Mouse (Mus musculus) erythroid progenitor cell, adult 5-6 weeks (primary cell): ENCODE measurements at regions not wholly inside any gene's neighbourhood (a gene's known extent, or its start where the extent isn't known, plus 50 kb on each side); places are given as distances from the start of the nearest gene placed in this dataset.
"Not testable (repeated sequence)": the region's sequence is repeated elsewhere in the genome, so short reads cannot be mapped to it uniquely, and the experiment has no call there.

ENCODE experiments used
- ATAC-seq: replicated peaks from 2 replicates; pipeline ENCODE4 v1.8.0; 2016; ENCODE audit warnings: moderate number of reproducible peaks, mild to moderate bottlenecking, moderate TSS enrichment, inconsistent platforms; ENCODE audit not compliant: poor library complexity, low FRiP score, severe bottlenecking

GRCm38 (mm10) chr1:35882101-35882500 lies 186.1 kb upstream of the Hs6st1 start:
- no peak for ATAC-seq

DNA sequence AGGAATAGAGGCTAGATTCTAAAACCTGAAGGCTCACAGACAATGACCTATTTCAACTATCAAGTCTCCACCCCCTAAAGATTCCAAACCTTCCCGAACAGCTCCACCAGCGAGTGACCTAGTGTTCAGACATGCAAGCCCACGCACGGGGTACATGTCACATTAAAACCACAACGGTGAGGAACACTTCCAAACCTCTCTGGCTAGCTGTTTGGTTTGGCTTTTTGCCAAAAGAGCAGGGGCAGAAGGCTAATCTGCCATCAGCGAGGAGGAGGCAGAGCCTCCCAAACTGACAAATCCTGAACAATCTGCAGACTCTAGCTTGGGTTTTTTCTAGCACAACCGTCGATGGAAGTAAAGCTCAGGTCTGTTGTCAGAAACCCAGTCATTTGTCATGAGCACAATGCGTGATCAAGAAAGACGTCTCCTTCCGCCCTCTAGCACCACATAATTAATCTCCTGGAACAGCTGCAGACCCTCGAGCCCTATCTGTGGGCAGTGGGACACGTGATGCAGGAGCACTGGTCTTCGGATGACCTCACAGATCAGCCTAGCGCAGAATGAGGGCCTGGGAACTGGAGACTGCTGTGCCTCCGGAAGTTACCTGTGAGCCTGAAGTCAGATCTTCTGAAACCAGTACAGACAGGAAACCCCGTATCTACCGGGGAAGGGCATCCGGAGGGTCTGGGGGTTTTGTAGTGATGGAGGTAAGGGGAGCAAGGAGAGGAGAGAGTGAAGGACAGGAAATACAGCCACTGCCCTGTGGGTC lies 178.3 kb upstream of the Hs6st1 start:
- no peak for ATAC-seq

GRCm38 (mm10) chr1:35890500-35890900 lies 177.7 kb upstream of the Hs6st1 start:
- ATAC-seq: no peak

GRCm38 (mm10) chr1:35899536-35899935 lies 168.7 kb upstream of the Hs6st1 start:
- ATAC-seq: no peak

GRCm38 (mm10) chr1:35904001-35904547 lies 164.1 kb upstream of the Hs6st1 start:
- ATAC-seq: no peak

GRCm38 (mm10) chr1:35913551-35913950 lies 154.6 kb upstream of the Hs6st1 start:
- ATAC-seq: no peak

DNA sequence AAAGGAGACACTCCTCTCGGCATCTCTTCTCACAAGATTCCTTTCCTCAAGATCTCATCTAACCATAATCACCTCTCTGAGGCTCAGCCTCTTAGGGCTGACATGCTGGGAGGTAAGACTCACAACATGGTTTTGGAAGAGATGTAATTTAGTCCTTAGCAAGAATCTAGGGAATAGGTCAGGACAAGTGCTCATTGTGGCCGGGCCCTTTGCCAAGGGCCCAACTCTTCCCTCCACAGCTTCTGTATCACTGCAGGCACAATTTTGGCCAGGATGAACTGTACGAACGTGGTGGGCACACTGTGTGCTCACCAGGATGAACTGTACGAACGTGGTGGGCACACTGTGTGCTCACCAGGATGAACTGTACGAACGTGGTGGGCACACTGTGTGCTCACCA lies 154.0 kb upstream of the Hs6st1 start:
- not testable (repeated sequence) for ATAC-seq

- no peak for ATAC-seq
These were observed 152.7 kb upstream of the Hs6st1 start for GRCm38 (mm10) chr1:35915526-35915925.

- no peak for ATAC-seq
These were observed 148.1 kb upstream of the Hs6st1 start for GRCm38 (mm10) chr1:35919840-35920734.

- ATAC-seq: no peak
These were observed 143.4 kb upstream of the Hs6st1 start for GRCm38 (mm10) chr1:35924796-35925195.

DNA sequence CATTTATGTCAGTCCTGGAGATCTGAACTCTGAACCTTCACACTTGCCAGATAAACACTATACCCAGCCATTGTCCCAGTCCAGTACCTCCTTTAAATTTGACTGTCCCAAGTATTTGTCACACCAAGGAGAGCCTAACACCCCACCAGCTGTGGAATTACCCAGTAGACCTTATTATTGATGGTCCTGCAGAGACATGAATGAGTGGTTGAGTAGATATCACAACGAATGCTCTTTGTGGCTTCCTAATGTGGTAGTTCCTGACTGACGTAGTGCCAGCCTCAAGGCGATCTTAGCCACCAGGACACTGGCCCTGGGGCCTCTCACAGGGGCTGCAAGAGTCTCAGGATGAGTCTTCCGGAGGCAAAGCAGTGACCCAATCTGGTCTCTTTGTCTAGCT lies 142.9 kb upstream of the Hs6st1 start:
- ATAC-seq: no peak

DNA sequence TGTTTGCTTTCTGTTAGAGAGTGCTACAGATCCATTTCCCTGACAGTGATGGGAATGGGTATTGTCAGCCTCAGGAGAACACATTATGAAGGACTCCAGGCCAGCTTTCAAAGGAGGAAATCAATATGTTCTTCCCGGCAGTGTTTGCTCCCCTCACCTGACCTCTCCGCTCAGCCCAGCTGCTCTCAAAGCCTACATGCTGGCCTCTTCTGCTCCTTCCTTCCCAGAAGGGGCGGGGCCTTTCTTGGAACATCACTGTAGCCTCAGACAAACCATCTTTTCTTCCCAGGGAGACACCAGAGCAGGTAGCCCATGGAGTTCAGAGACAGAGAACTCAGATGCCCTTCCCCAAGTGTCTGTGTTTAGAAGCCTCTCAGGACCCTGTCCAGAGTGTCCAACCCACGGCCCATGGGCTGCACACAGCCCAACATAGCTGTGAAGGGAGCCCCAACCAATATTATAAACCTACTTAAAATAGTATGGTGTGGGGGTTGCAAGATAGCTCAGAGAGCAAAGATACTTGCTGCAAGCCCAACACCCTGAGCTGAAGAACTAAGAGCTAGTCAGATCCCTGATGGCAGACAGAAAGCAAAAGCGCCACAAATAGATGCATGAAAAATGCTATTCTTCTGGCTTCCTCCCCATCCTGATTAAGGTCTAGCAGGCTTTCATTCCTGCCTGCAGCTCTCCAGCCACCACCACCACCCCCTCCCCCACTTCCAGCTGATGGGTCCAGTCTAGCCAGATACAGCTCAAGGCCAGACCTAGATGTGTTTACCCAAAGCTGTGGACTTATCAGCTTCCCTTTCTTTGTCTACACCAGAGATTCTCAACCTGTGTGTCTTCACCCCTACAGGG lies 141.8 kb upstream of the Hs6st1 start:
- ATAC-seq: no peak

DNA sequence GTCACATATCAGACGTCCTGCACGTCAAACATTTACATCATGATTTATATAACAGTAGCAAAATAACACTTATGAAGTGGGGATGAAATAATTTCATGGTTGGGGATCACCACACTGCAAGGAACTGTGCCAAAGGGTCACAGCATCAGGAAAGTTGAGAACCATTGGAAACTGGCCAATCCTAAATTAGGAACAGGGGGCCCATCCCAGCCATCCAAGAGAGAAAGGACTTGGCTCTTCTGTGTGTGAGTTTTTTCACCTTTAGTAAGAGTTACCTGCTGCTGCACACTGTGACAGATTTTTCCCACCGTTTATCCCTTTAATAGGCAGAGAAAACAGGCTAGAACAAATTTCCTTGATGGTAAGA lies 141.2 kb upstream of the Hs6st1 start:
- no peak for ATAC-seq

DNA sequence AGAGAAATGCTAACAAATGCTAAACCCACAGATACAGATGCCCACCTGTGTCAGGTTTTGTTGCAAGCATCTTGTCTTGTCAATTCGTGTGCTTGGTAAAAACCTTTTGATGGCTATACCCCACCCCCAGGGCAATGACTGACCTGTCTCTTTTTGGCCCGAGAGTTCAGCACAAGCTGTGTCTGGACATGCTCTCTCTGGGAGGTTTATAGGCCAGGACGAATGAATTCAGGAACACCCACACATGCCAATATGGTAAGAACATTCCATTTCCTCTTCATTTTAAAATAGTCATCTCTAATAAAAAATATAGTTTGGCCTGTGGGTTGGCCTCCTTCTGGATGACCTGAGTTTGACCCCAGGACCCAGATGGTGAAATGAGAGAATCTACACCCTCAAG lies 137.8 kb upstream of the Hs6st1 start:
- ATAC-seq: no peak

DNA sequence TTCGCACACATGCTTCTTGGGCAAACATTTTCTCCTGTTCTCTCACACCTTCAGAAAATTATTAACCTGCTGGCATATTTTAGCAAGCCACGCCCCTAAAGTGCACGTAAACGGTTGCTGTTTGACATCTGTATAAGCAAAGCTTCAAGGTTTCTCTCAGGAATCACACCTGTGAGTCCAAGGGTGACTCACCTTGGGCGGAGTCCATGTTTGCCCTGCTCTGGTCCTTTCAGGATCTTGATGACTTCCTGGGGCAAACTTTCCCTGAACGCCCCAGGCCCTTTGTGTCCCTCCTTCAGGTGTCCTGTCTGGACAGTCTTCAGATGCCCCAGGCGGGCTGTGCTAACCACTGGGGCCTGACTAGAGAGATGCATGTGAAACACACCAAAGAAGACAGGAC lies 137.1 kb upstream of the Hs6st1 start:
- ATAC-seq: no peak

DNA sequence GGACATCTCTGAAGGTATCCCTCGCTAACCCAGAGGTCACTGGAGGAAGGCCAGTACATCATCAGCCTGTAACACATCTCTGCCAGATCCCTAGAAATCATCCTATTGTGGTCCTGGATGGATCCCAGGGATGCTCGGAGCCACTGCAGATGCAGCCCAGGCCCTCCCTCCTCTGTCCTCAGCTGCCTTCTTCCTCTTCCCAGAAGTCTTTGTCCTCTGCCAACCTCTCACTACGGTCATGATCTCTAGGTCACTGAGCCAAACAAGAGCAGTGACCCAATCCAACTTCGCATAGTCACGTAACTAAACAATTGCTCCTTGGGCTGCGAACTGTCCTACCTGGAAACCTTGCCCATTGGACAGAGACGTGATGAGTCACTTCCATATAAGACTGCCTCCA lies 134.7 kb upstream of the Hs6st1 start:
- ATAC-seq: no peak

- ATAC-seq: no peak
These were observed 133.0 kb upstream of the Hs6st1 start for GRCm38 (mm10) chr1:35935099-35935651.

- no peak for ATAC-seq
These were observed 131.7 kb upstream of the Hs6st1 start for GRCm38 (mm10) chr1:35936362-35937093.

DNA sequence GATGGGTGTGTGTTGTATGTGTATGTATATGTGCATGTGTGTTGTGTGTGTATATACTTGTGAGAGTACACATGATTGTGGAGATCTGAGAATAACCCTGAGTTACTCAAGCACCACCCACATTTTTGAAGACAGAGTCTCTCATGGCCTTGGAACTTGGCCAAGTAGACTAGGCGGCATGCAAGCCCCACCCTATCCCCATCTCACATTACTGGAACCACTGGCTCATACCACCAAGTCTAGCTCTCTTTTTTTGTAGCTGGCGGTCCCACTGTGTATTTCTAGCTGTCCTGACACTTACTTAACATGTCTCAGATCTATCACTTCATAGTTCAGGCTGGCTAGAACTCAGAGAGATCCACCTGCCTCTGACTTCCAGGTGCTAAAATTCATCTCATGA lies 128.0 kb upstream of the Hs6st1 start:
- ATAC-seq: no peak; the same call in 1 of the 2 replicates
